8 mouse cellular contexts compared by ENCODE assay signal in the genomic region with DNA sequence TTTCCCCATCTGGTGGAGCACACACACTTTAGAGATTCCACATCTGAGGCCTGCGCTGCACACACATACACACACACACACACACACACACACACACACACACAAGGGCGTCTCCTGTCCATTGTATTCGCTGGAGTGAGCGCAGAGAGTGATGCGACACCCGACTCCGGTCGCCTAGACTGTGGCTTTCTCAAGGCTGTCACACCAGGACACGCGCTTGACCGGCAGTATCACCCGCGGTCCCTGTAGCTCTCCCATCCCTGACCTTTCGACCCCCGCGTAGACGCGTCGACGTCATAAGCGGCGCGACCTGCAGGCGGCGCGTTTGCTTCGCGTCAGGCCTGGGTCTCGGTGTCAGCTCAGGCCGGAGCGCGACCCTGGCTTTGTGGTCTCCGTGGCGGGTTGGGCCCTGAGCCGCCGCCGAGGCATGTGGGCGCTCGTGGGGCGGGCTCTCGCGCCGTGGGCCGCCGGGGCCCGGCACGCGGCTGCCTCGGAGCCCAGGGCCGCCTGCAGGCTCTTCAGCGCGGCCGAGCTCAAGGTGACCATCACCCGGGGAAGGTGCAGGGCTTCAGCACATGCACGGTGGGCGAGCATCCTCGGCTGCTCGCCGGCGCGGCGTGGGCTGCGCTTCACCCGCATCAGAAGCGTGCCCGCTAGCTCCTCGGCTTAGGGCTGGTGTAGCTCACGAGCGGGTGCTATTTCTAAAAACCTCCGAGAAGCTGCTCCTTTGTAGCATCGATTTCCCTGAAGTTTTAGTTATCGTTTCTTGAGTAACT. TPM values are rescaled to one million over a fixed set of nuclear protein-coding genes. Genes with fewer than 3 reads are reported as not detected.
DNase-seq lines count a peak whose midpoint lies in the region; ATAC-seq and TF ChIP-seq lines count a peak whose summit lies in the region.

A gene (plus strand): TSS at position 296 of the 776 bp plus-strand sequence.

- peaks cover 3% of the 10 kb centered on the region for H3K36me3 ChIP-seq in ES-E14 (ENCODE audit: control insufficient read depth, insufficient read depth, low read length, poor library complexity, severe bottlenecking)
- H3K36me3 ChIP-seq in forebrain, embryonic 16.5 days (ENCODE audit: control insufficient read depth, insufficient read depth) = peaks cover 9% of the 10 kb centered on the region
- H3K36me3 ChIP-seq in lung, embryonic 14.5 days (ENCODE audit: insufficient read depth) = peaks cover 20% of the 10 kb centered on the region; the same call in 1 of the 2 replicates
- H3K36me3 ChIP-seq in thymus, adult 2 months (ENCODE audit: control insufficient read depth, insufficient read depth, low read length) = peaks cover 9% of the 10 kb centered on the region; the same call in 1 of the 2 replicates

- no peaks in the 10 kb centered on the region; a peak in 1 of 4 replicates for H3K4me1 ChIP-seq in ES-E14 (ENCODE audit: control insufficient read depth in 2 of 2, insufficient read depth in 2 of 2, low read length in 2 of 2, poor library complexity in 1 of 2)
- peaks cover 7% of the 10 kb centered on the region for H3K4me1 ChIP-seq in forebrain, embryonic 16.5 days (replicated peaks; ENCODE audit: control insufficient read depth, insufficient read depth, low read length)
- no peaks in the 10 kb centered on the region for H3K4me1 ChIP-seq in lung, embryonic 14.5 days (ENCODE audit: insufficient read depth)
- no peaks in the 10 kb centered on the region; the same call in 1 of the 2 replicates for H3K4me1 ChIP-seq in olfactory bulb, adult 2 months (ENCODE audit: control insufficient read depth, insufficient read depth, low read length)
- 0 out of 2 replicates have a peak, but pooled peaks cover 2% of the 10 kb centered on the region for H3K4me1 ChIP-seq in thymus, adult 2 months (replicated peaks; ENCODE audit: control insufficient read depth, insufficient read depth, low read length)

- in situ Hi-C loops in ES-E14 (cut with MboI; ENCODE audit: low sequenced_read_pairs in 2 of 2, unreplicated experiment in 2 of 2) = no loop called here

- no peak within 1 kb of the TSS for H3K27ac ChIP-seq in ES-E14 (ENCODE audit: insufficient read depth, low read depth, low read length, poor library complexity, severe bottlenecking)
- peak within 1 kb of the TSS; percentile 91 for H3K27ac ChIP-seq in forebrain, embryonic 16.5 days (ENCODE audit: low read length)
- H3K27ac ChIP-seq in layer of hippocampus, adult 2 months = peak within 1 kb of the TSS; percentile 92
- H3K27ac ChIP-seq in lung, embryonic 14.5 days (ENCODE audit: low read depth) = peak within 1 kb of the TSS; percentile 88
- H3K27ac ChIP-seq in olfactory bulb, adult 2 months (ENCODE audit: insufficient read depth, low read depth, low read length) = peak within 1 kb of the TSS; percentile 84
- no peak within 1 kb of the TSS for H3K27ac ChIP-seq in thymus, adult 2 months (ENCODE audit: control insufficient read depth, insufficient read depth, low read length)

- H3K27me3 ChIP-seq in forebrain, embryonic 16.5 days (replicated peaks; ENCODE audit: control insufficient read depth, insufficient read depth, low read length) = no peaks in the 10 kb centered on the region
- no peaks in the 10 kb centered on the region for H3K27me3 ChIP-seq in lung, embryonic 14.5 days (ENCODE audit: insufficient read depth, low read length)
- no peaks in the 10 kb centered on the region for H3K27me3 ChIP-seq in thymus, adult 2 months (ENCODE audit: control insufficient read depth, insufficient read depth, low read length)

- H3K9me3 ChIP-seq in ES-E14 (ENCODE audit: control insufficient read depth, insufficient read depth, low read depth, low read length) = no peaks in the 10 kb centered on the region
- no peaks in the 10 kb centered on the region for H3K9me3 ChIP-seq in forebrain, embryonic 16.5 days (ENCODE audit: control insufficient read depth, low read length)
- H3K9me3 ChIP-seq in lung, embryonic 14.5 days (ENCODE audit: low read depth, low read length) = no peaks in the 10 kb centered on the region

- H3K4me2 ChIP-seq in forebrain, embryonic 16.5 days (ENCODE audit: low read length) = peak within 1 kb of the TSS; percentile 64
- peak within 1 kb of the TSS; percentile 63 for H3K4me2 ChIP-seq in lung, embryonic 14.5 days

- intact Hi-C loops in heart, postnatal 36 days (cut with DNase I) = loop anchor here (2.0 kb wide), 1 partner anchor 36 kb away; a partner anchor contains a TSS

- under 1% methylated on average over 72 of the region's 72 CpGs for WGBS in forebrain, embryonic 16.5 days
- WGBS in lung, embryonic 14.5 days = under 1% methylated on average over 71 of the region's 72 CpGs
- WGBS in olfactory bulb, adult 2 months = under 1% methylated on average over 72 of the region's 72 CpGs
- under 1% methylated on average over 72 of the region's 72 CpGs for WGBS in thymus, adult 2 months

- peak; percentile 89 for ATAC-seq in forebrain, embryonic 16.5 days
- peak; percentile 94 for ATAC-seq in lung, embryonic 14.5 days (ENCODE audit: insufficient read depth)

- H3K4me3 ChIP-seq in ES-E14 (ENCODE audit: insufficient read depth in 1 of 2, low read depth in 1 of 2, low read length in 2 of 2, poor library complexity in 1 of 2, severe bottlenecking in 1 of 2) = peak within 1 kb of the TSS; percentile 89 to 92
- peak within 1 kb of the TSS; percentile 92 for H3K4me3 ChIP-seq in forebrain, embryonic 16.5 days (replicated peaks; ENCODE audit: low read length)
- H3K4me3 ChIP-seq in layer of hippocampus, adult 2 months = peak within 1 kb of the TSS; percentile 97
- H3K4me3 ChIP-seq in lung, embryonic 14.5 days (ENCODE audit: low read depth, low read length) = peak within 1 kb of the TSS; percentile 92
- H3K4me3 ChIP-seq in olfactory bulb, adult 2 months (ENCODE audit: insufficient read depth, low read depth, low read length) = peak within 1 kb of the TSS; percentile 81
- peak within 1 kb of the TSS; percentile 87 for H3K4me3 ChIP-seq in thymus, adult 2 months (ENCODE audit: control insufficient read depth, insufficient read depth, low read length)

- DNase-seq in ES-E14 (ENCODE audit: low read depth, low spot score) = peak; percentile 80
- DNase-seq in cerebellum, adult 11-12 months = peak; percentile 95
- peak; percentile 97 to 98 for DNase-seq in heart, postnatal 36 days
- peak; percentile 92 to 98 for DNase-seq in layer of hippocampus, adult 2 months (ENCODE audit: low spot score in 2 of 2)
- peak; percentile 95 for DNase-seq in lung, embryonic 14.5 days
- peak; percentile 93 for DNase-seq in thymus, adult 2 months

- H3K9ac ChIP-seq in ES-E14 (ENCODE audit: insufficient read depth, low read depth, low read length, poor library complexity, severe bottlenecking) = peak within 1 kb of the TSS; percentile 88
- H3K9ac ChIP-seq in forebrain, embryonic 16.5 days (replicated peaks; ENCODE audit: low read depth, low read length) = peak within 1 kb of the TSS; percentile 100
- H3K9ac ChIP-seq in lung, embryonic 14.5 days = peak within 1 kb of the TSS; percentile 91

- peak; percentile 81 for TF ChIP-seq POLR2A in olfactory bulb, adult 2 months (IDR thresholded peaks at IDR 0.05; ENCODE audit: insufficient read depth, low read depth, low read length)
- peak; percentile 60 for TF ChIP-seq POLR2A in thymus, adult 2 months (IDR thresholded peaks at IDR 0.05; ENCODE audit: control insufficient read depth, extremely low read depth, insufficient read depth, low read length, poor library complexity)

- TF ChIP-seq CTCF in layer of hippocampus, adult 2 months (conservative IDR thresholded peaks at IDR 0.05) = peak; percentile 24; the same call in 1 of the 2 replicates
- peak; percentile 47; the same call in 1 of the 2 replicates for TF ChIP-seq CTCF in lung, embryonic 14.5 days (IDR thresholded peaks at IDR 0.05; ENCODE audit: low read depth)
- TF ChIP-seq CTCF in olfactory bulb, adult 2 months (IDR thresholded peaks at IDR 0.05; ENCODE audit: insufficient read depth, low read depth, low read length) = no peak
- peak; percentile 54; the same call in 1 of the 2 replicates for TF ChIP-seq CTCF in thymus, adult 2 months (IDR thresholded peaks at IDR 0.05; ENCODE audit: borderline replicate concordance, control insufficient read depth, extremely low read depth, insufficient read depth, low read length, poor library complexity)

TF ChIP-seq in ES-E14, 5 proteins besides CTCF, POLR2A, EP300 and RAD21:
- TF ChIP-seq ZNF384 (IDR thresholded peaks at IDR 0.05; ENCODE audit: low read depth, low read length) = no peak
- peak; percentile 82; the same call in 1 of the 2 replicates for TF ChIP-seq HCFC1 (IDR thresholded peaks at IDR 0.05; ENCODE audit: borderline replicate concordance, insufficient read depth, low read length)
TF ChIP-seq in ES-E14: peak in this region for 1.

RNA-seq across cellular contexts. Expression of the gene that starts here (rescaled TPM):
- total RNA-seq in ES-E14 (2012; rRNA removed) = 17.5 and 18.3 TPM in 2 replicates
- 40.6 and 53.9 TPM in 2 replicates for polyA plus RNA-seq in forebrain, embryonic 16.5 days (2015; fragmentation: Nextera tagmentation; extraction: Ambion mirVana)
- 10 to 100 TPM; 26.1 to 30.1 TPM for total RNA-seq in heart, postnatal 36 days (2021)
- total RNA-seq in layer of hippocampus, adult 2 months (2021) = 10 to 100 TPM; 24.3 to 24.4 TPM
- polyA plus RNA-seq in lung, embryonic 14.5 days (2014; fragmentation: Nextera tagmentation; extraction: Ambion mirVana) = 45.6 and 47.2 TPM in 2 replicates
- not detected in 2 replicates for polyA plus RNA-seq in olfactory bulb, adult 2 months (2012; ENCODE audit: insufficient read depth, insufficient read length, low replicate concordance, missing spikeins)
- 7.4 and 8.1 TPM in 2 replicates for polyA plus RNA-seq in thymus, adult 2 months (2012; rRNA removed)

Comparison
In these comparisons a context has a peak if more than half of its experiments do, and no peak if none do; other contexts are left out.
1. H3K27ac ChIP-seq: peak in forebrain, embryonic 16.5 days (single experiment), layer of hippocampus, adult 2 months (single experiment), lung, embryonic 14.5 days (single experiment) and olfactory bulb, adult 2 months (single experiment); none in ES-E14 (single experiment) and thymus, adult 2 months (single experiment).
2. Peak in every context shown above with its lines, with median percentiles within 50 percentile points of each other: DNase-seq, H3K4me3 ChIP-seq and H3K9ac ChIP-seq.